Mouse (Mus musculus) MEL (cell line): ENCODE measurements around the gene Dmrta1. TPM values are rescaled to one million over a fixed set of nuclear protein-coding genes. Genes with fewer than 3 reads are reported as not detected.

ENCODE experiments used
- DNase-seq: peaks from one replicate; pipeline ENCODE4 v3.0.0; 2011; ENCODE audit warnings: low read depth, low spot score
- H3K27ac ChIP-seq: 2 replicates; pipeline ENCODE4 v1.5.1; 2012; ENCODE audit warnings: low read depth, mild to moderate bottlenecking, control low read depth, low read length, moderate library complexity; ENCODE audit not compliant: control insufficient read depth
- H3K27me3 ChIP-seq, 2 experiments: fragments of 150-350 bp in 1 of 2; sonication (generic) in 1 of 2; 2 replicates each; pipeline ENCODE4 v1.6.1; 2012; ENCODE audit warnings: low read length in 2 of 2, mild to moderate bottlenecking in 2 of 2, improper control_type of control experiment in 1 of 2, moderate library complexity in 1 of 2; ENCODE audit not compliant: insufficient read depth in 2 of 2, control insufficient read depth in 1 of 2
- H3K36me3 ChIP-seq, 2 experiments: 2 replicates each; pipeline ENCODE4 v1.6.1; 2012 to 2014; ENCODE audit warnings: low read length in 2 of 2, improper control_type of control experiment in 1 of 2, inconsistent platforms in 1 of 2, mild to moderate bottlenecking in 1 of 2; ENCODE audit not compliant: insufficient read depth in 2 of 2, control insufficient read depth in 1 of 2
- H3K4me1 ChIP-seq, 2 experiments: fragments of 150-350 bp in 1 of 2; sonication (generic) in 1 of 2; 2 replicates each; pipeline ENCODE4 v1.6.1; 2012; ENCODE audit warnings: low read length in 2 of 2, improper control_type of control experiment in 1 of 2, mild to moderate bottlenecking in 1 of 2; ENCODE audit not compliant: insufficient read depth in 2 of 2, control insufficient read depth in 1 of 2
- H3K4me3 ChIP-seq, 2 experiments: fragments of 150-350 bp in 1 of 2; sonication (generic) in 1 of 2; 2 replicates each; pipeline ENCODE4 v1.5.1; 2012; ENCODE audit warnings: low read depth in 2 of 2, low read length in 2 of 2, mild to moderate bottlenecking in 2 of 2, moderate library complexity in 2 of 2, control low read depth in 1 of 2, improper control_type of control experiment in 1 of 2; ENCODE audit not compliant: control insufficient read depth in 1 of 2, insufficient read depth in 1 of 2
- H3K79me2 ChIP-seq: 2 replicates; pipeline ENCODE4 v1.6.1; 2012; ENCODE audit warnings: mild to moderate bottlenecking, low read length, moderate library complexity; ENCODE audit not compliant: control insufficient read depth, poor library complexity, insufficient read depth
- H3K9ac ChIP-seq: 2 replicates; pipeline ENCODE4 v1.6.1; 2012; ENCODE audit warnings: low read depth, mild to moderate bottlenecking, control low read depth, low read length, moderate library complexity; ENCODE audit not compliant: control insufficient read depth, poor library complexity, severe bottlenecking
- H3K9me3 ChIP-seq: fragments of 150-350 bp; sonication (generic); replicated peaks from 2 replicates; pipeline ENCODE4 v1.6.1; 2012; ENCODE audit warnings: mild to moderate bottlenecking, low read length, improper control_type of control experiment, moderate library complexity; ENCODE audit not compliant: insufficient read depth
- CHD2 ChIP-seq: IDR thresholded peaks from 2 replicates; pipeline ENCODE4 v1.6.1; 2011; ENCODE audit warnings: low read length, improper control_type of control experiment
- ELF1 ChIP-seq: IDR thresholded peaks from 2 replicates; pipeline ENCODE4 v1.6.1; 2014; ENCODE audit warnings: low read depth, mild to moderate bottlenecking, inconsistent platforms, low read length, improper control_type of control experiment, moderate library complexity
- EP300 ChIP-seq, 2 experiments: IDR thresholded peaks; 2 replicates each; pipeline ENCODE4 v1.6.1; 2011; ENCODE audit warnings: improper control_type of control experiment in 2 of 2, low read length in 2 of 2, low read depth in 1 of 2, mild to moderate bottlenecking in 1 of 2
- ETS1 ChIP-seq: IDR thresholded peaks from 2 replicates; pipeline ENCODE4 v1.6.1; 2012; ENCODE audit warnings: low read depth, mild to moderate bottlenecking, inconsistent platforms, low read length, improper control_type of control experiment, moderate library complexity
- HCFC1 ChIP-seq: IDR thresholded peaks from 2 replicates; pipeline ENCODE4 v1.6.1; 2012; ENCODE audit warnings: low read depth, mild to moderate bottlenecking, inconsistent platforms, low read length, improper control_type of control experiment, moderate library complexity
- JUND ChIP-seq: IDR thresholded peaks from 2 replicates; pipeline ENCODE4 v1.6.1; 2011; ENCODE audit warnings: low read depth, mild to moderate bottlenecking, improper control_type of control experiment, low read length
- MAZ ChIP-seq: IDR thresholded peaks from 2 replicates; pipeline ENCODE4 v1.6.1; 2012; ENCODE audit warnings: low read depth, mild to moderate bottlenecking, inconsistent platforms, low read length, improper control_type of control experiment
- NELFE ChIP-seq: IDR thresholded peaks from 2 replicates; pipeline ENCODE4 v1.6.1; 2011; ENCODE audit warnings: low read depth, low read length, improper control_type of control experiment
- NRF1 ChIP-seq: IDR thresholded peaks from 2 replicates; pipeline ENCODE4 v1.6.1; 2014; ENCODE audit warnings: low read depth, mild to moderate bottlenecking, inconsistent platforms, low read length, improper control_type of control experiment, moderate library complexity; ENCODE audit not compliant: poor library complexity, insufficient read depth, severe bottlenecking
- RAD21 ChIP-seq: IDR thresholded peaks from 2 replicates; pipeline ENCODE4 v1.6.1; 2011; ENCODE audit warnings: mild to moderate bottlenecking, low read depth, low read length, improper control_type of control experiment
- RCOR1 ChIP-seq: IDR thresholded peaks from 2 replicates; pipeline ENCODE4 v1.6.1; 2012; ENCODE audit warnings: low read depth, mild to moderate bottlenecking, inconsistent platforms, low read length, improper control_type of control experiment
- SIN3A ChIP-seq: IDR thresholded peaks from 2 replicates; pipeline ENCODE4 v1.6.1; 2012; ENCODE audit warnings: low read length, improper control_type of control experiment, inconsistent platforms
- SMC3 ChIP-seq: IDR thresholded peaks from 2 replicates; pipeline ENCODE4 v1.6.1; 2011; ENCODE audit warnings: low read depth, low read length, improper control_type of control experiment
- TAL1 ChIP-seq: IDR thresholded peaks from 2 replicates; pipeline ENCODE4 v1.6.1; 2012; ENCODE audit warnings: mild to moderate bottlenecking, inconsistent platforms, low read length, moderate library complexity, mixed read lengths
- USF2 ChIP-seq, 2 experiments: IDR thresholded peaks; 2 replicates each; pipeline ENCODE4 v1.6.1; 2011 to 2012; ENCODE audit warnings: improper control_type of control experiment in 2 of 2, low read length in 2 of 2, borderline replicate concordance in 1 of 2, inconsistent platforms in 1 of 2, low read depth in 1 of 2, mild to moderate bottlenecking in 1 of 2; ENCODE audit not compliant: insufficient read depth in 1 of 2
- ZC3H11A ChIP-seq: IDR thresholded peaks from 2 replicates; pipeline ENCODE4 v1.6.1; 2012; ENCODE audit warnings: low read depth, mild to moderate bottlenecking, inconsistent platforms, low read length, improper control_type of control experiment
- polyA plus RNA-seq, 2 experiments: library from polyadenylated mRNA; stranded (reverse) in 1 of 2; unstranded in 1 of 2; fragments of >175 nt in 1 of 2; fragments of >200 nt in 1 of 2; gene quantifications; 2 replicates each; pipeline versions ENCODE4 v1.2.1 to v1.2.4; 2012; ENCODE audit warnings: low replicate concordance in 2 of 2, low read depth in 1 of 2; ENCODE audit not compliant: insufficient read length in 2 of 2, insufficient read depth in 1 of 2, missing spikeins in 1 of 2
- total RNA-seq: library from RNA; depleted of rRNA; stranded (reverse); fragments of 300-350 nt; gene quantifications from 2 replicates; pipeline ENCODE4 v1.2.3, GENCODE M21; 2012

Dmrta1 gene
- total and polyA plus RNA-seq, 3 experiments: 0.08 TPM; not detected in 2

DNA sequence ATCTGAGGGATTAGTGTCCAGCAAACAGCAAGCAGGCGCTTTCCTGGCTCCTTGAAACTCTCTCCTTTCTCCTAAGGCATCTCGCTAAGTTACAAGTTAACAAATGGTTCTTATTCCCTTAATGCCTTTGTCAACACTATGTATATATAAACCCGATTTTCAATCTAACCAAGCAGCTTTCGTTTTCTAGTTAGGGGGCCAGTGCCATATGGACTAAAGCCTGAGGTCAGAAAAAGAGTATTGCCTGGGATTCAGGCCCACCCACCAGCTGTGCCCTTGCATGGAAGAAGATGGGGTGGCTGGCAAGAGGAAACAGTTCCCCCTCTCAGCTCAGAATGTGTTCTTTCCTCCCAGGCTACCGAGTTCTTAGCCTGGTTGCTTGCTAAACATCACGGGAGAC is 40.6 kb upstream of the Dmrta1 start:
- no peak overlapping the region for H3K9ac ChIP-seq

DNA sequence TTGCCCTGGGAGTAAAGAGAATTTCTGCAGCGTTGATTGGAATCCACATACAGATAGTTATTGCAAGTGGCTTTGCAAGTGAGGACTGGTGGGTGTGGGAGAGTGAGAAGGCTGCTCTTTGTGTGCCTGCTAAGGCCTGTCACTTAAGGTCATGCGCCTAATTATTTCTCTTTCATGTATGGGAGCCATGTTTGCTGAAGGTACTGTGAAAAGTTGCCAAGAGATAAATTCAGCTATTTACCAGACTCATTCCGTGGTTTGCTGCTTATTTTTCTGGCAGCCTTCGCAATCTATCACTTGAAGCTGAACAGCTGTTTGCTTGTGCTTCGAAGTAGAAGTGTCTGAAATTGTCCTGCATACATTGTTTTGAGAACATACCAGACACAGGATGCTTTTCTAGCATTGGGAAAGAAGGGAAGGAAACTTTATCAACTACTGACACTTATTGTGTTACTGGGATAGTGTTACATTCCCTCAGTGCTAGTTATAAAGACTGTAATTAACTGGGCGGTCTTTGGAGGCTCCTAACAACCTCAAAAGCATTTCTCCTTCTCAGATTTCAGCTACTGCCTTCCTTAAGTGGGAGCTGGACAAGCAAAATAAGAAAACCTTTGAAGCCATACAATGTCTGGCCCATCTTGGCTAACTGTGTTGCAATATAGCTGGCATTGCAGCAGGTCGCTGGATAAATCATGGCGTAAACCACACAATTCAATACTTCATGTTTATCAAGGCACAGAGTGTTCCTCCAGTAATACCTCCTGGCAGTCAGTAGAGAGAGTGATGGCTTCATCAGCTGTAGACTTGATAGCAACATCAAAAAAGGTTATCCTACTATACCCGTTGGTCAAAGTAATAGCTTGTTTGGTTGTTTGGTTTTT is 34.8 kb upstream of the Dmrta1 start:
- no peak for TF ChIP-seq EP300 (IDR thresholded peaks at IDR 0.05; ENCODE audit: low read depth in 1 of 2, low read length in 2 of 2)
- peak; percentile 15; the same call in 1 of the 2 replicates for TF ChIP-seq ETS1
- Histone ChIP-seq H3K4me3 (no peak overlapping the region), H3K27ac (no peak overlapping the region), H3K36me3 (no peaks in the 10 kb centered on the region), H3K9me3 (no peaks in the 10 kb centered on the region), H3K9ac (no peak overlapping the region), H3K79me2 (no peaks in the 10 kb centered on the region), H3K27me3 (no peaks in the 10 kb centered on the region), H3K4me1 (no peaks in the 10 kb centered on the region)
- DNase-seq: no peak

More for the DNA sequence above, 40.6 kb upstream of the Dmrta1 start:
- Histone ChIP-seq H3K79me2 (no peaks in the 10 kb centered on the region), H3K27me3 (no peaks in the 10 kb centered on the region), H3K4me3 (no peak overlapping the region), H3K27ac (no peak overlapping the region), H3K4me1 (peaks cover 0 to 3% of the 10 kb centered on the region in 2 experiments; a peak in 2 of 4 replicates), H3K36me3 (no peaks in the 10 kb centered on the region; a peak in 1 of 4 replicates), H3K9me3 (no peaks in the 10 kb centered on the region)
- no peak for TF ChIP-seq SMC3
- no peak for TF ChIP-seq HCFC1
- TF ChIP-seq EP300 (IDR thresholded peaks at IDR 0.05; ENCODE audit: low read depth in 1 of 2, low read length in 2 of 2): no peak
- no peak for TF ChIP-seq ETS1
- TF ChIP-seq JUND: no peak
- no peak for TF ChIP-seq SIN3A
- TF ChIP-seq MAZ: no peak
- TF ChIP-seq NELFE: no peak
- TF ChIP-seq ZC3H11A: no peak
- TF ChIP-seq NRF1: no peak
- no peak for TF ChIP-seq ELF1
- TF ChIP-seq TAL1: no peak
- TF ChIP-seq USF2 (IDR thresholded peaks at IDR 0.05; ENCODE audit: borderline replicate concordance in 1 of 2, insufficient read depth in 1 of 2, low read depth in 1 of 2, low read length in 2 of 2): no peak
- TF ChIP-seq RCOR1: no peak
- TF ChIP-seq CHD2: no peak
- TF ChIP-seq RAD21: no peak
- no peak for DNase-seq
